Mouse (Mus musculus): ENCODE data around the gene Pigp. TPM values are rescaled to one million over a fixed set of nuclear protein-coding genes. Genes with fewer than 3 reads are reported as not detected.

Pigp gene
- polyA plus RNA-seq (2015; fragmentation: Nextera tagmentation; extraction: Ambion mirVana), result 104 and 127 TPM in 2 replicates

GRCm38 (mm10) chr16:94371301-94371931 is at the start of gene Pigp:
TSS of gene Pigp (minus strand) at chr16:94371842.
- peak within 1 kb of the TSS; percentile 100 for H3K27ac ChIP-seq (replicated peaks)
- no peaks in the 10 kb centered on the region for H3K27me3 ChIP-seq
- peak within 1 kb of the TSS; percentile 60 for H3K4me3 ChIP-seq
- peak within 1 kb of the TSS; percentile 83 for H3K9ac ChIP-seq
- WGBS, result 0% methylated on average over 36 of the region's 43 CpGs
- H3K4me2 ChIP-seq, result peak within 1 kb of the TSS; percentile 56
- no peaks in the 10 kb centered on the region for H3K36me3 ChIP-seq
- peak; percentile 91 for ATAC-seq (ENCODE audit: low FRiP score, low read depth)
- no peaks in the 10 kb centered on the region for H3K9me3 ChIP-seq
- H3K4me1 ChIP-seq (replicated peaks), result peaks cover 49% of the 10 kb centered on the region

GRCm38 (mm10) chr16:94420498-94420897 is 48.9 kb upstream of the Pigp start:
- H3K36me3 ChIP-seq, result peaks cover 79% of the 10 kb centered on the region
- no peaks in the 10 kb centered on the region for H3K9me3 ChIP-seq
- no peaks in the 10 kb centered on the region for H3K27me3 ChIP-seq
- no peak overlapping the region for H3K4me3 ChIP-seq
- no peak overlapping the region for H3K27ac ChIP-seq (replicated peaks)
- 100% methylated on average over 3 of the region's 3 CpGs for WGBS
- H3K9ac ChIP-seq, result no peak overlapping the region
- H3K4me2 ChIP-seq, result no peak overlapping the region
- no peaks in the 10 kb centered on the region for H3K4me1 ChIP-seq (replicated peaks)
- no peak for ATAC-seq (ENCODE audit: low FRiP score, low read depth)

GRCm38 (mm10) chr16:94414151-94414550 is 42.5 kb upstream of the Pigp start:
- no peak overlapping the region for H3K4me2 ChIP-seq
- no peaks in the 10 kb centered on the region for H3K9me3 ChIP-seq
- no peak overlapping the region for H3K4me3 ChIP-seq
- 97% methylated on average over 6 of the region's 6 CpGs for WGBS
- no peak overlapping the region for H3K27ac ChIP-seq (replicated peaks)
- no peak for ATAC-seq (ENCODE audit: low FRiP score, low read depth)
- no peaks in the 10 kb centered on the region for H3K4me1 ChIP-seq (replicated peaks)
- H3K9ac ChIP-seq, result no peak overlapping the region
- H3K27me3 ChIP-seq, result no peaks in the 10 kb centered on the region
- H3K36me3 ChIP-seq, result peaks cover 59% of the 10 kb centered on the region

- WGBS, result 92% methylated on average over 4 of the region's 4 CpGs
- no peaks in the 10 kb centered on the region for H3K4me1 ChIP-seq (replicated peaks)
- H3K27ac ChIP-seq (replicated peaks), result no peak overlapping the region
- no peaks in the 10 kb centered on the region for H3K27me3 ChIP-seq
- no peak overlapping the region for H3K4me3 ChIP-seq
- ATAC-seq (ENCODE audit: low FRiP score, low read depth), result peak; percentile 51; the same call in 1 of the 2 replicates
- H3K9me3 ChIP-seq, result no peaks in the 10 kb centered on the region
- H3K4me2 ChIP-seq, result no peak overlapping the region
- no peak overlapping the region for H3K9ac ChIP-seq
- H3K36me3 ChIP-seq, result peaks cover 50% of the 10 kb centered on the region
Measured at GRCm38 (mm10) chr16:94412760-94413159, 41.1 kb upstream of the Pigp start.

GRCm38 (mm10) chr16:94412198-94412597 is 40.6 kb upstream of the Pigp start:
- Histone ChIP-seq H3K4me1 (replicated peaks) (no peaks in the 10 kb centered on the region), H3K36me3 (peaks cover 49% of the 10 kb centered on the region), H3K9me3 (no peaks in the 10 kb centered on the region), H3K4me2 (no peak overlapping the region), H3K27me3 (no peaks in the 10 kb centered on the region), H3K4me3 (no peak overlapping the region), H3K9ac (no peak overlapping the region), H3K27ac (replicated peaks) (no peak overlapping the region)
- no peak for ATAC-seq (ENCODE audit: low FRiP score, low read depth)
- 90% methylated on average over 2 of the region's 2 CpGs for WGBS

- no peaks in the 10 kb centered on the region for H3K27me3 ChIP-seq
- H3K4me3 ChIP-seq, result no peak overlapping the region
- no peak overlapping the region for H3K4me2 ChIP-seq
- peaks cover 45% of the 10 kb centered on the region for H3K36me3 ChIP-seq
- no peak overlapping the region for H3K27ac ChIP-seq (replicated peaks)
- ATAC-seq (ENCODE audit: low FRiP score, low read depth), result no peak
- no peaks in the 10 kb centered on the region for H3K9me3 ChIP-seq
- H3K9ac ChIP-seq, result no peak overlapping the region
- WGBS, result 81% methylated on average over 3 of the region's 3 CpGs
- no peaks in the 10 kb centered on the region for H3K4me1 ChIP-seq (replicated peaks)
Measured at GRCm38 (mm10) chr16:94411287-94411686, 39.6 kb upstream of the Pigp start.

GRCm38 (mm10) chr16:94402185-94402584 is 30.5 kb upstream of the Pigp start:
- Histone ChIP-seq H3K27me3 (no peaks in the 10 kb centered on the region), H3K9me3 (no peaks in the 10 kb centered on the region), H3K4me2 (no peak overlapping the region), H3K27ac (replicated peaks) (no peak overlapping the region), H3K36me3 (peaks cover 21% of the 10 kb centered on the region), H3K4me1 (replicated peaks) (no peaks in the 10 kb centered on the region), H3K9ac (no peak overlapping the region), H3K4me3 (no peak overlapping the region)
- ATAC-seq (ENCODE audit: low FRiP score, low read depth), result no peak
- 86% methylated on average over 4 of the region's 4 CpGs for WGBS

- ATAC-seq (ENCODE audit: low FRiP score, low read depth), result no peak
- H3K4me2 ChIP-seq, result no peak overlapping the region
- no peak overlapping the region for H3K4me3 ChIP-seq
- WGBS, result 54% methylated on average over 2 of the region's 2 CpGs
- H3K9me3 ChIP-seq, result no peaks in the 10 kb centered on the region
- H3K27ac ChIP-seq (replicated peaks), result no peak overlapping the region
- H3K36me3 ChIP-seq, result peaks cover 23% of the 10 kb centered on the region
- no peak overlapping the region for H3K9ac ChIP-seq
- H3K4me1 ChIP-seq (replicated peaks), result no peaks in the 10 kb centered on the region
- no peaks in the 10 kb centered on the region for H3K27me3 ChIP-seq
Measured at GRCm38 (mm10) chr16:94401636-94402035, 30.0 kb upstream of the Pigp start.

GRCm38 (mm10) chr16:94399141-94399540 is 27.5 kb upstream of the Pigp start:
- Histone ChIP-seq H3K9me3 (no peaks in the 10 kb centered on the region), H3K36me3 (peaks cover 17% of the 10 kb centered on the region; the same call in 1 of the 2 replicates), H3K27me3 (no peaks in the 10 kb centered on the region), H3K4me2 (no peak overlapping the region), H3K27ac (replicated peaks) (no peak overlapping the region), H3K4me3 (no peak overlapping the region), H3K4me1 (replicated peaks) (no peaks in the 10 kb centered on the region), H3K9ac (no peak overlapping the region)
- peak; percentile 20; the same call in 1 of the 2 replicates for ATAC-seq (ENCODE audit: low FRiP score, low read depth)
- 95% methylated on average over 2 of the region's 2 CpGs for WGBS

GRCm38 (mm10) chr16:94396641-94397040 is 25.0 kb upstream of the Pigp start:
- Histone ChIP-seq H3K4me1 (replicated peaks) (no peaks in the 10 kb centered on the region), H3K36me3 (peaks cover 11% of the 10 kb centered on the region; the same call in 1 of the 2 replicates), H3K9ac (no peak overlapping the region), H3K27me3 (no peaks in the 10 kb centered on the region), H3K4me2 (no peak overlapping the region), H3K4me3 (no peak overlapping the region), H3K9me3 (no peaks in the 10 kb centered on the region), H3K27ac (replicated peaks) (no peak overlapping the region)
- 87% methylated on average over 7 of the region's 7 CpGs for WGBS
- ATAC-seq (ENCODE audit: low FRiP score, low read depth), result no peak

GRCm38 (mm10) chr16:94395051-94395450 is 23.4 kb upstream of the Pigp start:
- H3K4me2 ChIP-seq, result no peak overlapping the region
- ATAC-seq (ENCODE audit: low FRiP score, low read depth), result no peak
- H3K9me3 ChIP-seq, result no peaks in the 10 kb centered on the region
- no peak overlapping the region for H3K27ac ChIP-seq (replicated peaks)
- no peak overlapping the region for H3K9ac ChIP-seq
- no peak overlapping the region for H3K4me3 ChIP-seq
- H3K36me3 ChIP-seq, result peaks cover 11% of the 10 kb centered on the region; the same call in 1 of the 2 replicates
- no peaks in the 10 kb centered on the region for H3K4me1 ChIP-seq (replicated peaks)
- H3K27me3 ChIP-seq, result no peaks in the 10 kb centered on the region
- 69% methylated on average over 3 of the region's 3 CpGs for WGBS

GRCm38 (mm10) chr16:94392299-94392698 is 20.7 kb upstream of the Pigp start:
- peaks cover 11% of the 10 kb centered on the region; the same call in 1 of the 2 replicates for H3K36me3 ChIP-seq
- H3K9ac ChIP-seq, result no peak overlapping the region
- H3K27me3 ChIP-seq, result no peaks in the 10 kb centered on the region
- H3K4me2 ChIP-seq, result no peak overlapping the region
- WGBS, result 92% methylated on average over 4 of the region's 4 CpGs
- H3K27ac ChIP-seq (replicated peaks), result no peak overlapping the region
- no peak for ATAC-seq (ENCODE audit: low FRiP score, low read depth)
- H3K4me3 ChIP-seq, result no peak overlapping the region
- no peaks in the 10 kb centered on the region for H3K9me3 ChIP-seq
- H3K4me1 ChIP-seq (replicated peaks), result no peaks in the 10 kb centered on the region

- Histone ChIP-seq H3K4me3 (no peak overlapping the region), H3K4me2 (no peak overlapping the region), H3K4me1 (replicated peaks) (peaks cover 13% of the 10 kb centered on the region), H3K9ac (no peak overlapping the region), H3K27ac (replicated peaks) (no peak overlapping the region), H3K9me3 (no peaks in the 10 kb centered on the region), H3K27me3 (no peaks in the 10 kb centered on the region), H3K36me3 (no peaks in the 10 kb centered on the region)
- ATAC-seq (ENCODE audit: low FRiP score, low read depth), result no peak
- WGBS, result 95% methylated on average over 7 of the region's 7 CpGs
Measured at GRCm38 (mm10) chr16:94387690-94388089, 16.0 kb upstream of the Pigp start.

Measured in hindbrain, embryonic 15.5 days (tissue).